Mouse (Mus musculus): Measurements from ENCODE around the gene Ralgapa2. TPM values are rescaled to one million over a fixed set of nuclear protein-coding genes. Genes with fewer than 3 reads are reported as not detected.

The Ralgapa2 gene
- polyA plus RNA-seq, 1 experiment = 0.01 TPM

GRCm38 (mm10) chr2:146246409-146247075 is 265.6 kb downstream of the Ralgapa2 start:
- Histone ChIP-seq H3K4me3 (replicated peaks) (no peak overlapping the region), H3K9me3 (ENCODE audit: control insufficient read depth, low read length) (no peaks in the 10 kb centered on the region), H3K4me1 (ENCODE audit: control insufficient read depth) (no peaks in the 10 kb centered on the region), H3K27me3 (ENCODE audit: control insufficient read depth) (no peaks in the 10 kb centered on the region), H3K36me3 (ENCODE audit: control insufficient read depth) (peaks cover 3% of the 10 kb centered on the region)
- TF ChIP-seq GATA1 (IDR thresholded peaks at IDR 0.05; ENCODE audit: low read length) (no peak), TAL1 (IDR thresholded peaks at IDR 0.05; ENCODE audit: low read length) (no peak)

GRCm38 (mm10) chr2:146245401-146245800 is 266.7 kb downstream of the Ralgapa2 start:
- Histone ChIP-seq H3K9me3 (ENCODE audit: control insufficient read depth, low read length) (no peaks in the 10 kb centered on the region), H3K4me1 (ENCODE audit: control insufficient read depth) (no peaks in the 10 kb centered on the region), H3K36me3 (ENCODE audit: control insufficient read depth) (peaks cover 3% of the 10 kb centered on the region), H3K4me3 (replicated peaks) (no peak overlapping the region), H3K27me3 (ENCODE audit: control insufficient read depth) (no peaks in the 10 kb centered on the region)
- TF ChIP-seq GATA1 (IDR thresholded peaks at IDR 0.05; ENCODE audit: low read length) (no peak), TAL1 (IDR thresholded peaks at IDR 0.05; ENCODE audit: low read length) (no peak)

- no peak overlapping the region for H3K4me3 ChIP-seq (replicated peaks)
- no peaks in the 10 kb centered on the region for H3K27me3 ChIP-seq (ENCODE audit: control insufficient read depth)
- H3K4me1 ChIP-seq (ENCODE audit: control insufficient read depth) = no peaks in the 10 kb centered on the region
- TF ChIP-seq GATA1 (IDR thresholded peaks at IDR 0.05; ENCODE audit: low read length) (no peak), TAL1 (IDR thresholded peaks at IDR 0.05; ENCODE audit: low read length) (no peak)
- H3K36me3 ChIP-seq (ENCODE audit: control insufficient read depth) = peaks cover 3% of the 10 kb centered on the region
- H3K9me3 ChIP-seq (ENCODE audit: control insufficient read depth, low read length) = no peaks in the 10 kb centered on the region
Measured at GRCm38 (mm10) chr2:146244049-146244448, 268.1 kb downstream of the Ralgapa2 start.

GRCm38 (mm10) chr2:146239196-146239747 is 272.9 kb downstream of the Ralgapa2 start:
- TF ChIP-seq TAL1 (IDR thresholded peaks at IDR 0.05; ENCODE audit: low read length) (no peak), GATA1 (IDR thresholded peaks at IDR 0.05; ENCODE audit: low read length) (no peak)
- H3K36me3 ChIP-seq (ENCODE audit: control insufficient read depth) = peaks cover 3% of the 10 kb centered on the region
- H3K9me3 ChIP-seq (ENCODE audit: control insufficient read depth, low read length) = no peaks in the 10 kb centered on the region
- H3K4me3 ChIP-seq (replicated peaks) = no peak overlapping the region
- no peaks in the 10 kb centered on the region for H3K27me3 ChIP-seq (ENCODE audit: control insufficient read depth)
- no peaks in the 10 kb centered on the region for H3K4me1 ChIP-seq (ENCODE audit: control insufficient read depth)

- no peaks in the 10 kb centered on the region for H3K36me3 ChIP-seq (ENCODE audit: control insufficient read depth)
- peaks cover 24% of the 10 kb centered on the region for H3K27me3 ChIP-seq (ENCODE audit: control insufficient read depth)
- no peaks in the 10 kb centered on the region for H3K9me3 ChIP-seq (ENCODE audit: control insufficient read depth, low read length)
- H3K4me1 ChIP-seq (ENCODE audit: control insufficient read depth) = no peaks in the 10 kb centered on the region
- TF ChIP-seq TAL1 (IDR thresholded peaks at IDR 0.05; ENCODE audit: low read length) (no peak), GATA1 (IDR thresholded peaks at IDR 0.05; ENCODE audit: low read length) (no peak)
- no peak overlapping the region for H3K4me3 ChIP-seq (replicated peaks)
Measured at GRCm38 (mm10) chr2:146231485-146231884, 280.7 kb downstream of the Ralgapa2 start.

GRCm38 (mm10) chr2:146228435-146228834 is 283.7 kb downstream of the Ralgapa2 start:
- Histone ChIP-seq H3K36me3 (ENCODE audit: control insufficient read depth) (no peaks in the 10 kb centered on the region), H3K4me1 (ENCODE audit: control insufficient read depth) (no peaks in the 10 kb centered on the region), H3K4me3 (replicated peaks) (no peak overlapping the region), H3K27me3 (ENCODE audit: control insufficient read depth) (peaks cover 54% of the 10 kb centered on the region), H3K9me3 (ENCODE audit: control insufficient read depth, low read length) (no peaks in the 10 kb centered on the region)
- TF ChIP-seq TAL1 (IDR thresholded peaks at IDR 0.05; ENCODE audit: low read length) = no peak
- TF ChIP-seq GATA1 (IDR thresholded peaks at IDR 0.05; ENCODE audit: low read length) = no peak

GRCm38 (mm10) chr2:146227646-146228045 is 284.5 kb downstream of the Ralgapa2 start:
- TF ChIP-seq TAL1 (IDR thresholded peaks at IDR 0.05; ENCODE audit: low read length) (no peak), GATA1 (IDR thresholded peaks at IDR 0.05; ENCODE audit: low read length) (no peak)
- Histone ChIP-seq H3K27me3 (ENCODE audit: control insufficient read depth) (peaks cover 62% of the 10 kb centered on the region), H3K4me3 (replicated peaks) (no peak overlapping the region), H3K4me1 (ENCODE audit: control insufficient read depth) (no peaks in the 10 kb centered on the region), H3K36me3 (ENCODE audit: control insufficient read depth) (no peaks in the 10 kb centered on the region), H3K9me3 (ENCODE audit: control insufficient read depth, low read length) (no peaks in the 10 kb centered on the region)

- H3K36me3 ChIP-seq (ENCODE audit: control insufficient read depth) = no peaks in the 10 kb centered on the region
- no peak for TF ChIP-seq TAL1 (IDR thresholded peaks at IDR 0.05; ENCODE audit: low read length)
Measured at GRCm38 (mm10) chr2:146226484-146226883, 285.7 kb downstream of the Ralgapa2 start.

GRCm38 (mm10) chr2:146225818-146226217 is 286.3 kb downstream of the Ralgapa2 start:
- TF ChIP-seq TAL1 (IDR thresholded peaks at IDR 0.05; ENCODE audit: low read length) (no peak), GATA1 (IDR thresholded peaks at IDR 0.05; ENCODE audit: low read length) (no peak)
- Histone ChIP-seq H3K4me1 (ENCODE audit: control insufficient read depth) (peaks cover 5% of the 10 kb centered on the region), H3K9me3 (ENCODE audit: control insufficient read depth, low read length) (peaks cover 3% of the 10 kb centered on the region; the same call in 1 of the 2 replicates), H3K36me3 (ENCODE audit: control insufficient read depth) (no peaks in the 10 kb centered on the region), H3K4me3 (replicated peaks) (no peak overlapping the region), H3K27me3 (ENCODE audit: control insufficient read depth) (peaks cover 80% of the 10 kb centered on the region)

More at GRCm38 (mm10) chr2:146226484-146226883, 285.7 kb downstream of the Ralgapa2 start:
- peaks cover 74% of the 10 kb centered on the region for H3K27me3 ChIP-seq (ENCODE audit: control insufficient read depth)
- H3K9me3 ChIP-seq (ENCODE audit: control insufficient read depth, low read length) = peaks cover 3% of the 10 kb centered on the region; the same call in 1 of the 2 replicates
- H3K4me3 ChIP-seq (replicated peaks) = no peak overlapping the region
- peaks cover 5% of the 10 kb centered on the region for H3K4me1 ChIP-seq (ENCODE audit: control insufficient read depth)

Data from erythroblast, embryonic 14.5 days (primary cell).